Mouse (Mus musculus): ENCODE measurements at regions not wholly inside any gene's neighbourhood (a gene's known extent, or its start where the extent isn't known, plus 50 kb on each side); places are given as distances from the start of the nearest gene placed in this dataset.

GRCm38 (mm10) chr8:10781860-10782259, 226.4 kb downstream of the Irs2 start:
- no peak for DNase-seq (ENCODE audit: inconsistent age in 2 of 2, low spot score in 1 of 2)

- no peak for DNase-seq (ENCODE audit: inconsistent age in 2 of 2, low spot score in 1 of 2)
These were observed 228.6 kb downstream of the Irs2 start for GRCm38 (mm10) chr8:10779636-10780035.

GRCm38 (mm10) chr8:10775202-10776010, 232.9 kb downstream of the Irs2 start:
- DNase-seq (ENCODE audit: inconsistent age in 2 of 2, low spot score in 1 of 2): no peak

GRCm38 (mm10) chr8:10774778-10775177, 233.5 kb downstream of the Irs2 start:
- no peak for DNase-seq (ENCODE audit: inconsistent age in 2 of 2, low spot score in 1 of 2)

GRCm38 (mm10) chr8:10768181-10768580, 240.1 kb downstream of the Irs2 start:
- DNase-seq (ENCODE audit: inconsistent age in 2 of 2, low spot score in 1 of 2): no peak

GRCm38 (mm10) chr8:10763907-10764306, 244.4 kb downstream of the Irs2 start:
- no peak for DNase-seq (ENCODE audit: inconsistent age in 2 of 2, low spot score in 1 of 2)

GRCm38 (mm10) chr8:10761694-10762305, 246.5 kb downstream of the Irs2 start:
- no peak for DNase-seq (ENCODE audit: inconsistent age in 2 of 2, low spot score in 1 of 2)

- no peak for DNase-seq (ENCODE audit: inconsistent age in 2 of 2, low spot score in 1 of 2)
These were observed 247.2 kb downstream of the Irs2 start for GRCm38 (mm10) chr8:10760851-10761693.

GRCm38 (mm10) chr8:10760231-10760630, 248.0 kb downstream of the Irs2 start:
- DNase-seq (ENCODE audit: inconsistent age in 2 of 2, low spot score in 1 of 2): no peak

GRCm38 (mm10) chr8:10758151-10758550, 250.1 kb downstream of the Irs2 start:
- DNase-seq (ENCODE audit: inconsistent age in 2 of 2, low spot score in 1 of 2): no peak

GRCm38 (mm10) chr8:10754986-10755308, 253.3 kb downstream of the Irs2 start:
- DNase-seq (ENCODE audit: inconsistent age in 2 of 2, low spot score in 1 of 2): no peak

GRCm38 (mm10) chr8:10754232-10754985, 253.8 kb downstream of the Irs2 start:
- no peak for DNase-seq (ENCODE audit: inconsistent age in 2 of 2, low spot score in 1 of 2)

GRCm38 (mm10) chr8:10753056-10753455, 255.2 kb downstream of the Irs2 start:
- no peak for DNase-seq (ENCODE audit: inconsistent age in 2 of 2, low spot score in 1 of 2)

GRCm38 (mm10) chr8:10747150-10747549, 261.1 kb downstream of the Irs2 start:
- no peak for DNase-seq (ENCODE audit: inconsistent age in 2 of 2, low spot score in 1 of 2)

- DNase-seq (ENCODE audit: inconsistent age in 2 of 2, low spot score in 1 of 2): no peak
These were observed 265.0 kb downstream of the Irs2 start for GRCm38 (mm10) chr8:10743241-10743640.

- no peak for DNase-seq (ENCODE audit: inconsistent age in 2 of 2, low spot score in 1 of 2)
These were observed 267.4 kb downstream of the Irs2 start for GRCm38 (mm10) chr8:10740837-10741236.

GRCm38 (mm10) chr8:10738486-10739081, 269.7 kb downstream of the Irs2 start:
- no peak for DNase-seq (ENCODE audit: inconsistent age in 2 of 2, low spot score in 1 of 2)

- DNase-seq (ENCODE audit: inconsistent age in 2 of 2, low spot score in 1 of 2): peak in 1 of 2 experiments; percentile 28
These were observed 273.5 kb downstream of the Irs2 start for GRCm38 (mm10) chr8:10734746-10735145.

GRCm38 (mm10) chr8:10723332-10723731, 284.9 kb downstream of the Irs2 start:
- DNase-seq (ENCODE audit: inconsistent age in 2 of 2, low spot score in 1 of 2): no peak

- no peak for DNase-seq (ENCODE audit: inconsistent age in 2 of 2, low spot score in 1 of 2)
These were observed 285.5 kb downstream of the Irs2 start for GRCm38 (mm10) chr8:10722742-10723141.

GRCm38 (mm10) chr8:10722342-10722741, 285.9 kb downstream of the Irs2 start:
- no peak for DNase-seq (ENCODE audit: inconsistent age in 2 of 2, low spot score in 1 of 2)
